Mouse (Mus musculus): ENCODE data around the gene Nr1i3.
A peak's percentile ranks its signal among the peaks of the same experiment; 100 is the strongest.

Nr1i3 gene

DNA sequence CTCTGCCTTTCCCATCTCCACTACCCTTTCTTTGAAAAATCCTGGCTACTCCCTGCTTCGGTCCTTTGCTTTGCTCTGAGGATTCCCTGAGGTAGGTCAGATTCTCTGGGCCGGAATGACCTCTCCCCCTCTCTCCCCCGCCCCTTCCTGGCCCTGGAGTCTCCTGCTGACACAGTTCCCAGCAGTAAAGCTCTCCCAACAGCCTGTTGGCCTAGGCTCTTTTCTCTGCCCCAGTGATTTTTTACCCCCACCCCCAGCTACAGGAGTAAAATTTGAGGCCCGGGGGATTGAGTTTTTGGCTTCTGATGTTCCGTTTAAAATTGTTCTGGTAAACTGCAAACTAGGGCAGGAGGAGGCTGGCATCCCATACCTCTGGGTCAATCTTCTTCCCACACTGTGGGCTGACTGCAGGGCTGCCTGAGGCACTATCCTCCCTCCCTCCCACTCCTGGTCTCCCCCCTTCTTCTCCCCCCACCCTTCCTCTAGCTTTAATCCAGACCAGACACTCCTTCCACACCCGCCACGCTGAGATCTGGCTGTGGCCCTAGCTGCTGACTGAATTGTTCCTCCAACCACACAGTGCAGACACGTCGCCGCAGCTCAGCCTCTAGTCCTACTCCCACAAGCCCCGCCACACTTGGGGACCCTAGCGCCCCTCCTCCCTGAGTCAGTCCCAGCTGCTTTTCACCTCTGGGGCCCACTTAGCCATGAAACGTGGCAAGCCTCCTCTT is 38.0 kb downstream of the Nr1i3 start:
- no peak for DNase-seq (ENCODE audit: low read depth)

DNA sequence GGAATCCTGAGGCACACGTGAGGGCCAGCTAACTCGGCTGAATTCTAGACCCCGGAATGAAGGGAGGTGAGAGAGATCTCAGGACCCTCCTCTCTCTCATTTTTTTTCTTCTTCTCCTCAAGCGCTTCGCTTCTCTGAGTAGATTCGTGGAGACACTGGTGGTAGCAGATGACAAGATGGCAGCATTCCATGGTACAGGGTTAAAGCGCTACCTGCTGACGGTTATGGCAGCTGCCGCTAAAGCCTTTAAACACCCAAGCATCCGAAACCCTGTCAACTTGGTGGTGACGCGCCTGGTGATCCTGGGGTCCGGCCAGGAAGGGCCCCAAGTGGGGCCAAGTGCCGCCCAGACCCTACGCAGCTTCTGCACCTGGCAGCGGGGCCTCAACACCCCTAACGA is 38.6 kb downstream of the Nr1i3 start:
- no peak for DNase-seq (ENCODE audit: low read depth)

DNA sequence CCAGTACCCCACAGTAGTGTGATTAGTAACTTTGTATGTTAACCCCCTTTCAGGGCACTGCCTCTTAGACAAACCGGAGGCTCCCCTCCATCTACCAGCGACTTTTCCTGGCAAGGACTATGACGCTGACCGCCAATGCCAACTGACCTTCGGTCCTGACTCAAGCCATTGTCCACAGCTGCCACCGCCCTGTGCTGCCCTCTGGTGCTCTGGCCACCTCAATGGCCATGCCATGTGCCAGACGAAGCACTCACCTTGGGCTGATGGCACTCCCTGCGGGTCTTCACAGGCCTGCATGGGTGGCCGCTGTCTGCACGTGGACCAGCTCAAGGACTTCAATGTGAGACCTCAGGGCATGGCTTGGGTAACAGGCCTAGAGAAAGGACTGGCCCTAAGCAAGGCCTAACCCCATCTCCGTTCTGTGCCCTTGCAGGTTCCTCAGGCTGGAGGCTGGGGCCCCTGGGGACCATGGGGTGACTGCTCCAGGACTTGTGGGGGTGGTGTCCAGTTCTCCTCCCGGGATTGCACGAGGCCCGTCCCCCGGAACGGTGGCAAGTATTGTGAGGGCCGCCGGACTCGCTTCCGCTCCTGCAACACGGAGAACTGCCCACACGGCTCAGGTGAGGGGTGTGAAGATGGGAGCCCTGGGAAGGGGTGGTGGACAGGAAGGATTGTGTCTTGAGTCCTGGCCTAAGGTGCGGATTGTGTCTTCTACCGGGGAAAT is 42.5 kb downstream of the Nr1i3 start:
- DNase-seq (ENCODE audit: low read depth), result no peak

DNA sequence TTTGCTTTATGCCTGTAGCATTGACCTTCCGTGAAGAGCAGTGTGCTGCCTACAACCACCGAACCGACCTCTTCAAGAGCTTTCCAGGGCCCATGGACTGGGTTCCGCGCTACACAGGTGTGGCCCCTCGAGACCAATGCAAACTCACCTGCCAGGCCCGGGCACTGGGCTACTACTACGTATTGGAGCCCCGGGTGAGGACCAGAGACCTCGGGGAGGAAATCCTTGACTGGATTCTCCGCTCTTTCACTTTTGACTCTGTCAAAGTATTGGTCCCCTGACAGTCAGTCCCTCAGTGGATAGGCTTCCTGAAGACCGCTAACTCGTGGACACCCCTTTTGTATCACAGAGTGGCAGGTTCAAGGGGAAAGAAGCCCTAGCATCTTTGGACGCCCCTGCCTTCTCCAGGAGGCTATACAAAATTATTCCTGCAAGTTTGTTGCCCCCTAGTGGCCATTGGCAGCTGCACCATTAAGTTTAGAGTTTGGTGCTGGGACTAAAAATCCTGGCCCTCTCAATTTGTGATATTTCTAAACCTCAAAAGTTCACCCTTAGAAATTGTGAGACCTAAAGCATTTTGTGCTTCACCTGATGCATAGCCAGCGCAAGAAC is 43.3 kb downstream of the Nr1i3 start:
- DNase-seq (ENCODE audit: low read depth), result no peak

DNA sequence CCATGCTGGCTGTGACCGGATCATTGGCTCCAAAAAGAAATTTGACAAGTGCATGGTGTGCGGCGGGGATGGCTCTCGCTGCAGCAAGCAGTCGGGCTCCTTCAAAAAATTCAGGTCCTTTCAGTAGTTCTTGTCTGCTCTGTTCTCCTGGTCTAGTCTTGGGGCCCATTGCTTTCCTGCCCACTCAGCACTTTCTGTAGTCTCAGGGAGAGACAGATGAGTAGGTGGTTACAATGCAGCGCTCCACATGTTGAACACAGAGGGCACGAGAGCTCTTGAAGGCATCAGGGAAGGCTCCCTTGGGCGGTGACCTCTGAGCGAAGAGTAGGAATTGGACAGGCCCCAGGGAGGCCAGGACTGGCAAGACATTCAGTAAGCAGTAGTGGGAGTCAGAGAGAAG is 44.0 kb downstream of the Nr1i3 start:
- DNase-seq (ENCODE audit: low read depth), result no peak

DNA sequence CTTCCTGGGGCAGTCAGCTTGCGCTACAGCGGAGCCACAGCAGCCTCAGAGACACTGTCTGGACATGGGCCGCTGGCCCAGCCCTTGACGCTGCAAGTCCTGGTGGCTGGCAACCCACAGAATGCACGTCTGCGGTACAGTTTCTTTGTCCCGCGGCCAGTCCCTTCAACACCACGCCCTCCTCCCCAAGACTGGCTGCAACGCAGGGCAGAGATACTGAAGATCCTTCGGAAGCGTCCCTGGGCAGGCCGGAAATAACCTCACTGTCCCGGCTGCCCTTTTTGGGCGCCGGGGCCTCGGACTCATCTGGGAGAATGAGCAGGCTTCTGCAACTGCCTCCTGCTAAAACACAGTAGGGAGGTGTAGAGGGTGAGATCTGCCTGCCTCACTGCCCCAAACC is 45.2 kb downstream of the Nr1i3 start:
- DNase-seq (ENCODE audit: low read depth), result no peak

DNA sequence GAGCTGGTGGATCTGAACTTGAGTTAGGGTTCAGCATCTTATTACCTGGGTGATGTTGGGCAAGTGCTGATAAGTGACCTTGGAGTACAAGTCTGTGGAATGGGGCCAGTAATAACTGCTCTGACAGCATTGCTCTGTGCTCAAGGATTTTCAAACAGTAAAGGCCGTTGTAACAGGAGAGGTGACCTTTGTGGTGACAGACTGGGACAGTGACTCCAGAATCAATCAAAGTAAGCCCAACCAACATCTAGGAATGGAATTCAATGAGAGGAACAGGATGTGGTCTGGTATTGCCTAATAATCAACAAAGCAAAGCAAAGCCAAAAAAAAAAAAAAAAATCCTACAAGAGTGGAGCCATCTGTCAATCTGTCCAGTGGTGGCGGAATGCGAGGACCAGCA is 46.5 kb downstream of the Nr1i3 start:
- no peak for DNase-seq (ENCODE audit: low read depth)

DNA sequence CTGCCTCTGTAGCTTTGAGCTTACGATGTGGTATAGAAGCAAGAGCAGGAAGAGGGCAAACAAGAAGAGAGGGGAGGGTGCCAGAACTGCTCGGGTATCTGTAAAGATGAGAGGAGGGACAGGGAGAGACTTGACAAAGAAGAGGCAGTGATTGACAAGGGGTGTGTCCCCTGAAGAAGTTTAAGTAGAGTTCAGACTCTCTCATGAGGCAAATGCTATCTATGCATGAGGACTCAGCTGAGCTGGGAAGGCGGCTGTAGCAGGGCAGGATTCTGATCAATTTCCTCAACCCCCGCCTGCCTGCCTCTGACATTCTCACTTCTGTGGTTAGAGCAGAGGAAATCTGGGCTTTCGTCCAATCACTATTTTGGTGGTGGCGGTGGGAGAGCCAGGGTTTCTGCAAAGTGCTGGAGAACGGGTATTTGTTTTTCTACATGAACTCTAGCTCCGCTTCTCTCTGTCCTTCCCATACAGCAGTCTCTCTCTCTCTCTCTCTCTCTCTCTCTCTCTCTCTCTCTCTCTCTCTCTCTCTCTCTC is 48.9 kb downstream of the Nr1i3 start:
- no peak for DNase-seq (ENCODE audit: low read depth)

DNA sequence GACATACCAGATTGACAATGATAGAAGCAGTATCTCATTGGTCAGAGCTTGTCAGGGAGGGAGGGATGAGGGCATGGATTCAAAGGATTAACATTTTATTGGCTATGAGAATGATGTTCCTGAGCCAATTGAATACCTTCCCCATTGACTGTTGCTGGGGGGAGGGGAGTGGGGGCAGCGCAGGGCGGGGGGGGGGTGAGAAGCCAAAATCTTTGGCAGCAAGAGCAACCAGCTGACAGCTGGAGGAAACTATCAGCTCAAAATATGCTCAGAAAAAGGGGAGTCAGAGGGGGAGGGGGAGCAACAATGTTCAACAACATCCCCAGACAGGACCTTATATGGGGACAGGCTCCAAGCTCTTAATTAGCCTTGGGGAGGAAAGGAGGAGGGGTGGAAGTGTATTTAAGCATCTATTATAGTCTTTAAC is 49.4 kb downstream of the Nr1i3 start:
- DNase-seq (ENCODE audit: low read depth), result no peak

DNA sequence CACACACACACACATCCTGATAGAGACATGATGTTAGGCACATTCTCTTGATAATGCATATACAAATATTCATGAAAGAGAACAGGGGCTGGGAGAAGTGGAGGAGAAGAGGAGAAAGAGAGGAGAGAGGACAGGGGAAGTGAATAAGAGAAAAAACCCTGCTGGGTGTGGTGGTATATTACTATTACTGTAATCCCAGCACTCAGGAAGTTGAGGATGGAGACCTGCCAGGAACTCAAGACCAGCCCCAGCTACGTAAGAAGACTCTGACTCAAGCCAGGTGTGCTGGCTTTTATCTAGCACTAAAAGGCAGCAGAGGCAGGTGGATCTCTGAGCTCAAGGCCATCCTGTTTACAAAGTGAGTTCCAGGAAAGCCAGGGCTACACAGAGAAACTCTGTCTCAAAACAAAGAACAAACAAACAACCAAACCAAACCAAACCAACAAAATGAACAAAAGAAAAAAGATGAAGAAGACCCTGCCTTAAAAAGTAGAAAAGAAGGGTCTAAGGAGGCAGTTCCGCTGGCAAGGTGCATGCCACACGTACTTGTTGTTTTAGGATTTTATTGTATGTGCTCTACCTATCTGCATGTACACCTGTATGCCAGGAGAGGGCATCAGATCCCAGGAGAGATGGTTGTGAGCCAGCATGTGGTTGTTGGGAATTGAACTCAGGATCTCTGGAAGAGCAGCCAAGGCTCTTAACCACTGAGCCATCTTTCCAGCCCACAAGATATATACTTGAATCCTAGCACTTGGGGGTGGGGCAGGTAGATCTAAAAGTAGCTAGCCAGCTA is 50.1 kb downstream of the Nr1i3 start:
- no peak for DNase-seq (ENCODE audit: low read depth)

DNA sequence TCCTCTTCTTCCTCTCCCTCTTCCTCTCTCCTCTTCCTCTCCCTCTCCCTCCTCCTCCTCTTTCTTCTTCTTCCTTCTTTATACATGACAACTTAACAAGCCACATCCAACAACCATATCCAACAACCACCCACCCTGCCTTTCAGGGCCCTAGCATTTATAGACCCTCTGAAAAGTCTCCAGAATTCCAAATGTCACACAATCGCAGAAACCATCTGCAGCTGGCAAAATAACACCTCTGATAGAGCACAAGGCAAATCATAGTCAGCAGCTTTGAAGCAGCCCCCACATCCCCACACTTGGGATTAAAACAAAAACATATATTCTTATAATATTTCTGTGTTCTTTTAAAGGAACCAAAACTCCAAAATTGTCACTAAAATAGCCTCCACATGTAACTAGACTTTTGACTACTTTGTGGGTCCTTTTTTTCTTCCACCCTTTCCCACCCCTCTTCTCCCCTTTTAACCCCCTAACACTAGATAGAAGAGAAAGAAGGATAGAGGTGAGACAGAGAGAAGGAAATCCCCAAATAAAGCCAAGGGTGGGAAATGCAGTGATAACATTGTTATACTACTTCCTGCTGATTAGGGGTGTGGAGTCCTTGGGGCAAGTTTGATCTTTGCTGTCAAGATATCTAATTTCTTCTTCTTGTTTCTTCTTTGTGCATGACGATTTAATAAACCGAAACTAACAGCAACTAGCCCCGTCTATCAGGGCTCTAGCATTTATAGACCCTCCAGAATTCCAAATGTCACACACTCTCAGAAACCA is 52.4 kb downstream of the Nr1i3 start:
- DNase-seq (ENCODE audit: low read depth), result no peak

DNA sequence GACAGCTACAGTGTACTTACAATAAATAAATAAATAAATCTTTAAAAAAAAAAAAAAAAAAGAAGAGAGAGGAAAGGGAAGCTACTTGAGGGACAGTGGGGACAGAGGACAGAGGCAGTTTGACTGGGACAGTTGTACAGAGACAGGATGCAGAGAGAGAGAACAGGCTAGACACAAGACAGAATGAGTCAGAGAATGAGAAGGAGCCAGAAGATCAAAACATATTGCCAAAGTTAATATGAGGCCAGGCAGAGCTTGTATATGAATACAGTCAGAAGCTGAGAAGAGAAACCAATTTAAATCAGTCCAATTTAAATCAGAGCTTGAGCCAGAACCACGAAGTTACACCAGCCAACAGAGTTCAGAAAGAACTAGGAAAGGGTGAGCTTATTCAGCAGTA is 54.6 kb downstream of the Nr1i3 start:
- no peak for DNase-seq (ENCODE audit: low read depth)

DNA sequence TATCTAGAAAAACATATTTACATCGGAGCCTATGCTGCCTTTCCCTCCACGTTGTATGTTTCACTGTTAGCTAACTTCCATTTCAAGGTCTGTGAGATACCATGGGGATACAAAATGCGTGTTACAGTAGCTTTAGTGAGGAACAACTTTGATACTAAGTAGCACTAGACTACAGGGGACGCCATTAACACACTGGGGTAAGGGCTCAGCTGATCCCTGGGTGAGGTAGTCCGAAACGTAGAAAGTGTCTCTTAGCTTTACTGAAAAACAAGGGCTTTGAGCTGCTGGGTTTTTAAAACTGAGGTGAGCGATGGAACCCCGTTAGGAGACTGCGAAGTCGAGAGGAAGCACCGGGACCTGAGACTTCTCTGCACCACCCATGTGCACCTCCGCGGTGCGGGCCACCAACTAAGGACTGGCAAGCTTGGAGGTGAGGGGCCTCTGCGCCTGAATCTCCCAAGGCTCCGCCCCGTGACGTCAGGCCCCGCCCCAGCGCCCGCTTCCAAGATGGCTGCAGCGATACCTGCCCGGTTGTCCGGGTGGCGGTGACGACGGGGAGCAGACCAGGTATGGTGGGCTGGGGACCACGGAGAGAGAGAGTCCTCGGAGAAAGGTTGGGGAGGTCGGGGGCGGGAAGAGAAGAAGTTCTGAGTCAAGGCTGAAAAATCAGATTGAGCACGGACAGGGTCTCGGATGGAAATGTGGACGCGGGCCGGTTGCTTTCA is 56.2 kb downstream of the Nr1i3 start, which contains the start of gene B4galt3:
B4galt3 (plus strand) TSS at position 481 of the 725 bp plus-strand sequence.
- DNase-seq (ENCODE audit: low read depth), result peak; percentile 85
